Mouse (Mus musculus) megakaryocyte, embryonic 14.5 days (primary cell): ENCODE data around the gene Rad51b. TPM values are rescaled to one million over a fixed set of nuclear protein-coding genes. Genes with fewer than 3 reads are reported as not detected.

Source experiments
- H3K27me3 ChIP-seq: replicated peaks from 2 replicates; pipeline ENCODE3; 2012; ENCODE audit warnings: inconsistent platforms
- H3K36me3 ChIP-seq: replicated peaks from 2 replicates; pipeline ENCODE3; 2012; ENCODE audit warnings: low read length, inconsistent platforms, mixed read lengths
- H3K4me1 ChIP-seq: 2 replicates; pipeline ENCODE4 v1.6.1; 2012; ENCODE audit warnings: inconsistent platforms
- H3K4me3 ChIP-seq: replicated peaks from 2 replicates; pipeline ENCODE3; 2012; ENCODE audit warnings: moderate library complexity, mild to moderate bottlenecking, inconsistent platforms
- H3K9me3 ChIP-seq: 2 replicates; pipeline ENCODE4 v1.6.1; 2012; ENCODE audit warnings: inconsistent platforms
- FLI1 ChIP-seq: IDR thresholded peaks from 2 replicates; pipeline ENCODE4 v1.6.1; 2012; ENCODE audit warnings: low read length, inconsistent platforms, mixed read lengths
- GATA1 ChIP-seq: IDR thresholded peaks from 3 replicates; pipeline ENCODE4 v1.6.1; 2012; ENCODE audit warnings: mixed read lengths, low read length, inconsistent platforms, borderline replicate concordance
- polyA plus RNA-seq: library from polyadenylated mRNA; stranded (reverse); fragments of >175 nt; gene quantifications from 2 replicates; pipeline ENCODE4 v1.2.3, GENCODE M21; 2012; ENCODE audit warnings: low replicate concordance; ENCODE audit not compliant: insufficient read depth

The Rad51b gene
- polyA plus RNA-seq, 1 experiment = 0.30 TPM

GRCm38 (mm10) chr12:79326745-79327144 lies 29.7 kb downstream of the Rad51b start:
- H3K9me3 ChIP-seq = no peaks in the 10 kb centered on the region
- no peak for TF ChIP-seq GATA1
- no peak for TF ChIP-seq FLI1
- no peaks in the 10 kb centered on the region for H3K27me3 ChIP-seq
- 0 out of 2 replicates have a peak, but pooled peaks cover 3% of the 10 kb centered on the region for H3K4me1 ChIP-seq
- no peak overlapping the region for H3K4me3 ChIP-seq
- H3K36me3 ChIP-seq = peaks cover 8% of the 10 kb centered on the region

DNA sequence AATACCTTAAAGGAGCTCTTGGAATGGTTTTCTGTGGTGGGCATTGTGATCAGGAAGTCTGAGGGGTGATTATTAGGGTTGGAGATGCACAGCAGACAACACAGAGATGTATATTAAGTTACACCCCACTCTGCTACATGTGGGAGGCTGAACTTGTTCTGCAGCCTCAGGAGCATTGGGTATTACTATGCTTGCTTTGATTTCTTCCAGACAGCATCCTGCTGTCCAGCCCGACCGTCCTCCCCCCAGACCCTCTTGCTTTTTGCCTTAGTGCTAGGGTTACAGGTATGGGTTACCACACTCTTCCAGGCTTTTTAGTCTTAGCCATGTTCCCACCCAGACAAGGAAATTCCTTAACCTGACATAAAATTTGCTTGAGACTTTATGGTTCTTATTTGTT lies 30.8 kb downstream of the Rad51b start:
- Histone ChIP-seq H3K4me3 (no peak overlapping the region), H3K9me3 (no peaks in the 10 kb centered on the region), H3K36me3 (peaks cover 8% of the 10 kb centered on the region), H3K4me1 (0 out of 2 replicates have a peak, but pooled peaks cover 3% of the 10 kb centered on the region), H3K27me3 (no peaks in the 10 kb centered on the region)
- TF ChIP-seq GATA1 (no peak), FLI1 (no peak)

- H3K9me3 ChIP-seq = peaks cover 17% of the 10 kb centered on the region
- H3K27me3 ChIP-seq = no peaks in the 10 kb centered on the region
- peaks cover 32% of the 10 kb centered on the region for H3K36me3 ChIP-seq
- no peak overlapping the region for H3K4me3 ChIP-seq
- TF ChIP-seq FLI1 (no peak), GATA1 (no peak)
- H3K4me1 ChIP-seq = peaks cover 3% of the 10 kb centered on the region; the same call in 1 of the 2 replicates
Observed at GRCm38 (mm10) chr12:79330571-79330970, 33.5 kb downstream of the Rad51b start.

DNA sequence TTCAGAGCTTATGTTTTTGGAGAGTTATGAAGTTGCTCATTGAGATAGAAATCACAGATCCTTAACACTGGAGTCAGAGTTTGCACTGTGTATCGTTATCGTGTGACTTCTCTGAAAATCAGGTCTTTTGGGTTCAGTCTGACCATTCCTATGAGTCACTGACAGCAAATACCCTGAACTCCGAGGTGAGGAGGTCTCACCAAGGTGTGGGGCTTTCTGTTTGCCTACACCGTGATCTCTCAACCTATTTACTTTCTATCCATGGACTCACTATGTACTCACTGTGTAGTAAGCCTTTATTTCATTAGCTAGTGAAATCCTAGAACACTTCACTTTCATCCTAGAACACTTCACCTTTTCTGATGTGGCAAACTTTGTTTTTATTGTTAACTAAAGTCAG lies 34.6 kb downstream of the Rad51b start:
- Histone ChIP-seq H3K4me3 (no peak overlapping the region), H3K27me3 (no peaks in the 10 kb centered on the region), H3K9me3 (peaks cover 17% of the 10 kb centered on the region), H3K36me3 (peaks cover 32% of the 10 kb centered on the region), H3K4me1 (peaks cover 3% of the 10 kb centered on the region; the same call in 1 of the 2 replicates)
- TF ChIP-seq FLI1 (no peak), GATA1 (no peak)

GRCm38 (mm10) chr12:79338791-79339190 lies 41.7 kb downstream of the Rad51b start:
- Histone ChIP-seq H3K9me3 (peaks cover 16% of the 10 kb centered on the region), H3K36me3 (peaks cover 18% of the 10 kb centered on the region), H3K27me3 (no peaks in the 10 kb centered on the region), H3K4me1 (peaks cover 13% of the 10 kb centered on the region), H3K4me3 (no peak overlapping the region)
- TF ChIP-seq FLI1 (no peak), GATA1 (no peak)

DNA sequence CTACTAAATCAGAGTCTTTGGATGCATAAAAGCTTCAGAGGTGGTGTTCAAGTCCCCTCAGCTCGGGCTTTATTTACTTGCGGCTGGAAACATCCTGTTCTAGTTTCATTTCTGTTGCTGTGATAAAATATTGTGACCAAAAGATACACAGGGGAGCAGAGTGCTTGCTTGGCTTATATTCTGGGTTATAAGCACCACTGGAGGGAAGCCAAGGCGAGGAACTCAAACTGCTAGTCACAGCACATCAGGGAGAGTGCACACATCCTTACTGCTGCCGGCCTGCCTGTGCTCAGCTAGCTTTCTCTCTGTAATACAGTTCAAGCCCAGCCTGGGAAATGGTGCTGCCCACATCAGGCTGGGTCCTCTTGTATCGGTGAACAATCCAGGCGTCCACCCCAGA lies 43.4 kb downstream of the Rad51b start:
- H3K4me1 ChIP-seq = peaks cover 10% of the 10 kb centered on the region
- TF ChIP-seq GATA1 (no peak), FLI1 (no peak)
- peaks cover under 1% of the 10 kb centered on the region for H3K36me3 ChIP-seq
- no peak overlapping the region for H3K4me3 ChIP-seq
- H3K27me3 ChIP-seq = no peaks in the 10 kb centered on the region
- no peaks in the 10 kb centered on the region for H3K9me3 ChIP-seq

DNA sequence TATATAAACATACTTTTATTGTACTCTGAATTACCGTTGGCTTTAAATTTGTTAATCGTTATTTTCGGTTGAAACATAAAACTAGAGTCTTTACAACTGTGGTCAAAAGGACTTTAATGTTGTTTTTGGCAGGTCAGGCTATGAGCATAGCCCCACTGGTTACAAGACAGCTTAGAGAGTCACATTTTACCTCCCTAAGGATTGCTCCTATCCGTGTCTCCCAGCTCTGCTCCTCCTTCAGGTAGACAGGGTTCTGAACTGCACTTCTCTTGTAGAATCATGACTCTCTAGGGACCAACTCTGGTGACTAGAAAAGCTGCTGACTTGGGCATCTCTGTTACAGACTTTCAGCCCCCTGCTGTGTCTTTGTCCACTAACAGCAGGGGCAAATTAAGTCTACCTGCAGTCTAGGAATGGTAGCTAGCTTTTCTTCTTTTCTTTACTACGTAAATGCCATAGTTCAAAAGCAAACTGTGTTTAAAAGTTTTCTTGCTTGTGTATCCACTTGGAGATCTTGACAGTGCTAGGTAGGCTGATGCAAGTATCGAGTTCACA lies 44.3 kb downstream of the Rad51b start:
- Histone ChIP-seq H3K4me3 (no peak overlapping the region), H3K36me3 (no peaks in the 10 kb centered on the region), H3K9me3 (no peaks in the 10 kb centered on the region), H3K27me3 (no peaks in the 10 kb centered on the region), H3K4me1 (peaks cover 10% of the 10 kb centered on the region)
- TF ChIP-seq FLI1 = no peak
- no peak for TF ChIP-seq GATA1

DNA sequence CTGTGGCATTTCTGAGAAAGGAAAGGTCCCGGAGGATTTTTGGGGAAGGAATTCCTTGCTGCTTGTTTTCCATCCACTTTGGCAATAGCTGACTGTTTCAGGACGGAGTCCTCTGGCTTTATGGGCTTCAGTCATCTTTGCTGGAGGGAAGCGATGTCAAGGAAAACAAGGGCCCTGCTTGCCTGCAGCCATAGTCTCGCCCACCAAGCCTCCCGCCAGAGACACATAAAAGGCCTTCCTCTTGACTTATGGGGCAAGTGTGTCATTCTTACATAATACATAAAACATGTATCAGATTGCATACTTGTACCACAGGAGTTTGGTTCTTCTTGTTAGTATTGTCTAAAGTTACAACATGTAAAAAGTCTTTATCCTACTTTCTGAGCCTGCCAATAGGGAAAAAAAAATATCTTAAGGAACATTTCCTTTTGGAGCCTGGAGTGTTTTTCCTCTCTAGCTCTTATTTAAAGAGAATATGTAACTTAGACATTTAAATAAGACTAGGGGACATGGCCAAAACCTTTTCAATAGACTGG lies 49.2 kb downstream of the Rad51b start:
- H3K9me3 ChIP-seq = no peaks in the 10 kb centered on the region
- no peaks in the 10 kb centered on the region for H3K27me3 ChIP-seq
- TF ChIP-seq FLI1 = no peak
- no peak for TF ChIP-seq GATA1
- H3K4me3 ChIP-seq = no peak overlapping the region
- peaks cover 9% of the 10 kb centered on the region for H3K4me1 ChIP-seq
- H3K36me3 ChIP-seq = no peaks in the 10 kb centered on the region

DNA sequence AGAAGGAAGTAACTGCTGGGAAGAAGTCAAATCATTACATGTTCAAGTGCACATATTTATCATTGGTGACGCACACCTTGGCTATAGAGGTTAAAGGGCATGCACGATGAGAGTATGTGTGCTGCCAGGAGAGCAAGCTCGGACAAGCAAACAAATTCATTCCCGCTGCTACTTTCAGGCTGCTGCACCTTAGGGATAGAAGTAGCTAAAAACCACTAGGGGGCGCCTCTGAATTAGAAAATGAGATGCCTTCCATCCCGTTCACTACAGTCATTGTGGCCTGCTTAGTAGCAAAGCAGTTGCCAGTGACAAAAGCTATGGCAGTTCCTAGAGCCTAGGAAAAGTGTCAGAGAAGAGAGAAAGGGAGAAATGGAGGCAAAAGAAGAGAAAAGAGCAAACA lies 50.6 kb downstream of the Rad51b start:
- Histone ChIP-seq H3K27me3 (no peaks in the 10 kb centered on the region), H3K4me3 (no peak overlapping the region), H3K36me3 (no peaks in the 10 kb centered on the region), H3K4me1 (peaks cover 23% of the 10 kb centered on the region), H3K9me3 (no peaks in the 10 kb centered on the region)
- no peak for TF ChIP-seq FLI1
- TF ChIP-seq GATA1 = no peak

- H3K27me3 ChIP-seq = no peaks in the 10 kb centered on the region
- no peaks in the 10 kb centered on the region for H3K9me3 ChIP-seq
- TF ChIP-seq GATA1 = no peak
- TF ChIP-seq FLI1 = no peak
- peaks cover 45% of the 10 kb centered on the region for H3K4me1 ChIP-seq
- H3K36me3 ChIP-seq = no peaks in the 10 kb centered on the region
- H3K4me3 ChIP-seq = peak overlapping the region; percentile 34
Observed at GRCm38 (mm10) chr12:79351461-79351860, 54.4 kb downstream of the Rad51b start.
